Mouse (Mus musculus) ES-E14 (cell line): ENCODE measurements at regions not wholly inside any gene's neighbourhood (a gene's known extent, or its start where the extent isn't known, plus 50 kb on each side); places are given as distances from the start of the nearest gene placed in this dataset.
"Not testable (repeated sequence)": the region's sequence is repeated elsewhere in the genome, so short reads cannot be mapped to it uniquely, and the experiment has no call there.

Experiments used
- DNase-seq: peaks from one replicate; pipeline ENCODE4 v3.0.0-alpha.2; 2013; ENCODE audit warnings: low read depth, low spot score
- H3K27ac ChIP-seq: 2 replicates; pipeline ENCODE4 v1.5.1; 2012; ENCODE audit warnings: low read depth, mild to moderate bottlenecking, low read length, moderate library complexity, mixed read lengths; ENCODE audit not compliant: poor library complexity, insufficient read depth, severe bottlenecking
- H3K36me3 ChIP-seq: 2 replicates; pipeline ENCODE4 v1.6.1; 2012; ENCODE audit warnings: mild to moderate bottlenecking, low read length, moderate library complexity, mixed read lengths; ENCODE audit not compliant: control insufficient read depth, poor library complexity, insufficient read depth, severe bottlenecking
- H3K4me1 ChIP-seq, 2 experiments: fragments of 150-350 bp in 1 of 2; sonication (generic) in 1 of 2; 2 replicates each; pipeline ENCODE4 v1.6.1; 2012; ENCODE audit warnings: low read length in 2 of 2, mild to moderate bottlenecking in 1 of 2, mixed read lengths in 1 of 2; ENCODE audit not compliant: control insufficient read depth in 2 of 2, insufficient read depth in 2 of 2, poor library complexity in 1 of 2
- H3K4me3 ChIP-seq, 2 experiments: fragments of 150-350 bp in 1 of 2; sonication (generic) in 1 of 2; 2 replicates each; pipeline ENCODE4 v1.5.1; 2012; ENCODE audit warnings: low read length in 2 of 2, low read depth in 1 of 2, mild to moderate bottlenecking in 1 of 2, mixed read lengths in 1 of 2; ENCODE audit not compliant: insufficient read depth in 1 of 2, poor library complexity in 1 of 2, severe bottlenecking in 1 of 2
- H3K9ac ChIP-seq: 2 replicates; pipeline ENCODE4 v1.6.1; 2012; ENCODE audit warnings: low read depth, mild to moderate bottlenecking, low read length, mixed read lengths; ENCODE audit not compliant: poor library complexity, insufficient read depth, severe bottlenecking
- H3K9me3 ChIP-seq: fragments of 150-350 bp; sonication (generic); 2 replicates; pipeline ENCODE4 v1.6.1; 2012; ENCODE audit warnings: low read depth, mild to moderate bottlenecking, low read length; ENCODE audit not compliant: control insufficient read depth, insufficient read depth
- MAFK ChIP-seq: IDR thresholded peaks from 2 replicates; pipeline ENCODE4 v1.6.1; 2014; ENCODE audit warnings: mild to moderate bottlenecking, low read depth, low read length, inconsistent platforms; ENCODE audit not compliant: insufficient read depth
- ZNF384 ChIP-seq: IDR thresholded peaks from 2 replicates; pipeline ENCODE4 v1.6.1; 2012; ENCODE audit warnings: low read depth, low read length, inconsistent platforms
- in situ Hi-C, 2 experiments: fragments of 600-800 bp; cut with MboI; formaldehyde crosslinking; loops; one replicate each; pipeline ENCODE4 v1.15.1; 2025; ENCODE audit warnings: low sequenced_read_pairs in 2 of 2, inconsistent platforms in 1 of 2; ENCODE audit not compliant: unreplicated experiment in 2 of 2

DNA sequence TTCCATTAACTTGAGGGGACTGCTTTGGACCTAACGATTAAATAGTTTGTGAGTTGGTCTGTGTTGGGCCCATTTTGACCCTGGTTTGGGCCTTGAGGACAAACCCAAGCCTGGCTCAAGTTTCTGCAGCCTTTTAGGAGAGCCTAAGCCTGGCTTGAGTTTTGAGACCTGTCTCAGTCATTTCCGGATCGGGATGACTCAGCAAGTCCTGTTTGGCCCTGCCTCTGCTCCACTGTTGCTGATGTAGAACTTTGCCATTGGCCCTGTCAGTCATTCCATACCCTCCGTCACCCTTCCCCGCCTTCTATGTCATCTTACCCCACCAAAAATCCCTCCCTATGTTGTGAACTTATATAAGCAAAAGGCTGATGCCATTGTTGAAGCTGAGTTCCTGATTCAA is 67.4 kb upstream of the Trim24 start:
- peak overlapping the region; percentile 24; the same call in 1 of the 2 replicates for H3K27ac ChIP-seq
- no peak overlapping the region for H3K9ac ChIP-seq
- no peaks in the 10 kb centered on the region for H3K36me3 ChIP-seq
- H3K9me3 ChIP-seq = peaks cover 2% of the 10 kb centered on the region; the same call in 1 of the 2 replicates
- TF ChIP-seq MAFK (peak; percentile 86), ZNF384 (no peak)
- no peak for DNase-seq
- H3K4me3 ChIP-seq = no peak overlapping the region
- in situ Hi-C loops = no loop called here
- no peaks in the 10 kb centered on the region for H3K4me1 ChIP-seq

GRCm38 (mm10) chr6:37805896-37806295 is 64.7 kb upstream of the Trim24 start:
- Histone ChIP-seq H3K4me3 (peak overlapping the region; percentile 76 to 81), H3K27ac (peak overlapping the region; percentile 92; the same call in 1 of the 2 replicates), H3K9ac (peak overlapping the region; percentile 90)
- H3K36me3 ChIP-seq, in situ Hi-C loops, H3K9me3 ChIP-seq, H3K4me1 ChIP-seq, DNase-seq: not testable (repeated sequence)

- H3K9me3 ChIP-seq, H3K4me1 ChIP-seq, in situ Hi-C loops, H3K4me3 ChIP-seq, H3K27ac ChIP-seq, DNase-seq, H3K36me3 ChIP-seq, H3K9ac ChIP-seq: not testable (repeated sequence)
Observed at GRCm38 (mm10) chr6:37806529-37807191, 64.0 kb upstream of the Trim24 start.

DNA sequence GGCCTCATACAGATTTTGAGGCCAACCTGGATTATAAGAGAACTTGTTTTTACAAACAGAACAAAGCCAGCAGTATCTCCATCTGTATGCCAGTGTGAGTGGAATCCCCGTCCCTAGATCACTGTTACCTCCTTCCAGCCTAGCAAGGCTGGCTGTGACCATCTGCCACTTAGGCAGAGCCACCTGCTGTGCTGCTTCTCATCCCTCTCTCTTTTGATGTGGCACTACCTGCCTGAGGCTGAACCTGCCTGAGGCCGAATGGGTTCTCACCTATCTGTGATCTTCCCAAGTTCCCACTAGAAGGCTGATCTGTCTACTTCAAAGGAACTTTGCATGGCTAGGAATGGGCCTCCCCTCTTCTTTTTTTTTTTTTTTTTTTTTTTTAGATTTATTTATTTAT is 55.4 kb upstream of the Trim24 start:
- H3K27ac ChIP-seq, in situ Hi-C loops, H3K36me3 ChIP-seq, H3K9me3 ChIP-seq, H3K9ac ChIP-seq, DNase-seq, H3K4me1 ChIP-seq, H3K4me3 ChIP-seq: not testable (repeated sequence)
